Mouse (Mus musculus) embryonic fibroblast, embryonic 13.5 days (primary cell): ENCODE results near the gene Zfp507.

Experiments
- CTCF ChIP-seq: IDR thresholded peaks from 2 replicates; pipeline ENCODE4 v1.5.1; 2011; ENCODE audit warnings: mild to moderate bottlenecking, control low read depth, low read length, moderate library complexity, borderline replicate concordance; ENCODE audit not compliant: insufficient read depth
- POLR2A ChIP-seq: IDR thresholded peaks from 2 replicates; pipeline ENCODE4 v1.6.1; 2011; ENCODE audit warnings: low read depth, mild to moderate bottlenecking, control low read depth, low read length, moderate library complexity

GRCm38 (mm10) chr7:35794145-35794664, 8.6 kb downstream of the Zfp507 start:
- no peak for TF ChIP-seq CTCF
- TF ChIP-seq POLR2A: no peak
